Mouse (Mus musculus): ENCODE measurements around the gene Gm281.

The Gm281 gene

DNA sequence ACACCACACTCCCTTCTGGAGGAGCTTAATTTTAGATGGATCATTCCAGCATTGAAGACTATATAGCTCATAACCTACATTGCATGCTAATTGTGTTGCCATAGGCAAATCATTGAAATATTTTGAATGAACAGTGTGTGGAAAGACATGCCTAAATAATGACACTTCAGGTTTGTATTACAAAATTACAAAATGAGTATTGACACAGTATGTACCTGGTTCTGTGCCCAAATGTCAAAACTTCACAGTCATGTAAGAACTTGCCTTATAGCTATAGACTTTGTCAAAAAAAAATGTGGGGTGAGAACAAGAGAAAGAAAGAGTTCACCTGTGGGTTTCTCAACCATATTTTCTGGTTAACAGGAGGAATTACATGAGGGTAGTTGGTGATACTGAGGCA is 52.9 kb downstream of the Gm281 start:
- in situ Hi-C loops (cut with MboI, MseI): no loop called here

DNA sequence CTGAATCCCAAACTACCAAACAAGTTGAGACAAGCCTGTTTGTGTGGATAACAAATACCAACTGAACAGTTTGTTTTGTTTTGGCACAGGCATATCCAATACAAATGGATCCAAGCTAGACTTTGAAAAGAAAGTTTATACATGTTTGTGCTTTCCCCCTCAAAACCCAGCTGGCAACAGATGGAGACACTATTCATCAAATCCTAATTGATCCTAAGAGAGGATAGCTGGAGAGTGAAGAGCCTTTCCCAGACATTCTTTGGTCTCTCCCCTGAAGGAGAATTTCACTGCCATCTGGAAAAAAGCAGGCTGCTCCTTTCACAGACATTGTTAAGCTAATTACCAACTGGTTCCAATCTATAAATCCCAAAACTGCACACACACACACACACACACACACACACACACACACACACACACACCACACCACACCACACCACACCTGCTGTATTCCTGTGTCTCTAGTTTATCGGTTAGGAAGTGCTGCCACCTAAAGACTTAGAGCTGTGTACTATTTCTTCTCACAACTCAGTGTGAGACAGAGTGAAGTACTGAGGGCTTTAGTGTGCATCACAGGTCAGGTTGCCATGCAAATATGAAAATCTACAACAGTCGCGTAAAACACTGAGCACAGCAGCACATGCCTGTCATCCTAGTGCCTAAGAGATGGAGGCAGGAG is 101.3 kb downstream of the Gm281 start:
- in situ Hi-C loops (cut with MboI, MseI): no loop called here

DNA sequence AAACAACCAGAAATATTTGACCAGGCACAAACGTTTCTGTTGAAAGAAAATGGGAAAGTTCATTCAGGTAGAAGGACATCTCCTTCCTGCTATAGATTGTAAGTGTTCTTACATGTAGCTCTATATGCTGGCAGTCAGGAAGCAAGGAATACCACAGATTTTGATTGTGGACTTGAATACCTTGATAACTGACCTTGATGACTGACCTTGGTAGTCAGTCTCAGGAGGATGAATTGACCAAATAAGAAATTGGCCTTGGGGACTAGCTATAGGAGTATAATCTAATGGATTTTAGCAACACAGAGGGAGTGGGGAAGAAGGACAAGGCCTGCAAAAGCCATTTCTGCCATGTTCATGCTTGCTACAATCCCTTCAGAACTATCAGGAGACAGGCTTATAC is 123.8 kb downstream of the Gm281 start:
- in situ Hi-C loops (cut with MboI, MseI): no loop called here

DNA sequence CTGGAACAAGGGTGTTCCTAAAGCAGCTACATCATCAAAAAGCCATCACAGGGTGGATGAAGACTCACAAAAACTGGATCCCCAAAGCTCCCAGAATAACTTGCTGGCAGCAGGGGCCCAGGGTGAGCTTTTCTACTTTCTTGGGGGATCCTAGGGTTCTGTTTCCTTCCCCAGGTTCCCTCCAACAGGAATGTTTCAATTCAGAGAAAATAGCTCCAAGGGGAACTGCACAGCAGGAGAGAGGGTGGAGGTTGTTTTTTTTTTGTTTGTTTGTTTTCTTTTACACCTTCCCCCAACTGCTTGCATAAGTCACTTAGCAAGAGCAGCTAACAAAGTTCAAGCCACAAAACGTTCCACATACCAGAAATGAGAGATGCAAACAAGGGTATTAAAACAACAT is 124.3 kb downstream of the Gm281 start:
- in situ Hi-C loops (cut with MboI, MseI): no loop called here

DNA sequence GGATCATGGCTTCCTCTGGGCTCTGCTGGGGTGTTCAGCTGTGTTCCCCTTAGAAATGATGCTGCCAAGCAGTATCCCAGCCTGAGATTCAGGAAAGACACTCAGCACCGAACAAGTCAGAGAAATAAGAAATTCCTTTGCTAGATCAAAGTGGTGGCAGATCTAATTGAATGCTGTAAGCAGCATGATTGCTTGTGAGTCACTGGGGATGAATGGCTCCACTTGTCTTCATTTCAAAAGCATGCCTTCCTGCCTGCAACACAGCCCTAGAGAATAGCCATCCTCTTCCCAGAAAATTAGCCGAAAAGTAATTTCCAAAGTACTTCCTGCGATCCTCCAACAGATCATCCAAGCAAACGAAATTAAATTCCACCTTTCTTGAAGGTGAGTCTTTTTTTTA is 131.3 kb downstream of the Gm281 start:
- in situ Hi-C loops (cut with MboI, MseI): no loop called here

DNA sequence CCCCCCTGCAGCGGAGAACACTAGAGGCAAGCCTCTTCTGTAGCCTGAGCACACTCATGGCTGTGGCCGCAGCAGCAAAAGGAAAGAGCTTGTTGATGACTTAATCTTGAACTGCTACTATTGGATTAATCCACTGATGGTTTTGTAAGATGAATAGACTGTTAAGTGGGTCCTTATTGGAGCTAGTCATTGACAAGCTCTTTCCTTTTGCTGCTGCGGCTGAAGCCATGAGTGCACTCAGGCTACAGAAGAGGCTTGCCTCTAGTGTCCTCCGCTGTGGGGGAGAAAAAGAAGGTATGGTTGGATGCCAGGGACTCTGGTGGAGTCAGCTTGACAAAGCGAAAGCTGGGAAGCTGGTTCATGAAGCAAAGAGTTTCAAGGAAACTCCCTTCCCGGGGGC is 135.9 kb downstream of the Gm281 start:
- in situ Hi-C loops (cut with MboI, MseI): no loop called here

DNA sequence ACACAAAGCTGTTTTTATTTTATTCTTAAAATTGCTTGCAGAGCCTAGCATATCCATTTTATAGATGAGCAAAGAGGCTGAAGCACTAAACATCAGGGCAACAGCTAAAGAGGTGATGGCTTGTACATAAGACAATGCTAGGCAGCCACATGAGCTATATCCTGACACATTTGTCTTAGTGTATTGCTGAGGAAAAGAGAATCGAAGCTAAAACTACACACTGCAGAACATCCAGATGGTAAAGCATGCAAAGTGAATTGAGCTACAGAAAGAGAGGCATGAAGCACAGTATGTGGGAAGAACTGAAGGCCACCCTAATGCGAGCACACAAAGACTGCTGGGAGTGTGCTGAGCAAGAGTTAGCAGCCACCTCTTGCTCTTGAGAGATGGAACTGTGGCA is 143.1 kb downstream of the Gm281 start:
- in situ Hi-C loops (cut with MboI, MseI): no loop called here

DNA sequence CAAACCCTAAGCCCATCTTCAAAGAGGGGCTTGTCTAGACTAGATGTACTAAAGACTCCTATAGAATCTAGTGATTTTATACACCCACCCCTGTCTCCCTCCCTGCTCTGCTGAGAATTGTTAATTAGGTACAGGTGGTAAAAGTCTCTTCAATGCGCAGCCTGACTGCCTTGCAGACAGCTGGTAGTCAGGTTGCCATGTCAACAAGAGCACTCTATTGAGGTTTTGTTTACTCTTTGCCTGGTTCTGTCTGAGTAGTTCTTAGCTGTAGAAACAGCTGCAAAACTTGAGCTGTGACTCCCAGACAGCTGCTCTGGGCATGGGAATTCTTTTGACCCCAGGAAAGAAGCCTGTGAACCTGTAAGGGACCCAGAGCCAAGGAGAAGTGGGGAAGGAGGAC is 143.6 kb downstream of the Gm281 start:
- in situ Hi-C loops (cut with MboI, MseI): no loop called here

All from regulatory T cell (primary cell).